In the genomic region with DNA sequence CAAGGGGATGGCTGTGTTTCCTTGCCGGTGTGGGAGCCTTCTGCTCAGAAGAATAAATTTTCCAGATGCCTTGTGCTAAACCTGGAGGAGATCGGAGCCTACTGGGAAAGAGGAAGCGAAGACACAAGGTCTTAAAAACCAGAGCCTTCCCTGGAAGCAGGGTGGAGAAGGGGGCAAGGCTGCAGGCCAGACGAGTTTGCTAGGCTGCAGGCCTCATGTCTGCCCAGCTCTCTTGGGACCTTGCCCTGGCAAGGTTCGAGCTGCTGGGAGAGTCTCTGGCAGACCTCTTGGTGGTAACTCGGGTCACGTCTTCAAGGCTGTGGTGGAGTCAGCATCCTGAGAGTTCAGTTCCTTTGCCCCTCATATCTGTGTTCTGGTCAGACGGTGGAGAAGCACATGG, we compare ENCODE assay signal across 12 mouse cellular contexts. TPM values are rescaled to one million over a fixed set of nuclear protein-coding genes. Genes with fewer than 3 reads are reported as not detected.
DNase-seq lines count a peak whose midpoint lies in the region; ATAC-seq and TF ChIP-seq lines count a peak whose summit lies in the region.
"Had no signal": no experiment of that assay in that cellular context is flagged by ENCODE, and none has a peak within 500 bp of the region (broad histone marks: within the 10 kb centered on the region; RNA-seq: fewer than 3 reads in every experiment).

No protein-coding gene starts in this region.

- H3K27me3 ChIP-seq in heart, embryonic 13.5 days (replicated peaks): peaks cover 26% of the 10 kb centered on the region
- no peaks in the 10 kb centered on the region for H3K27me3 ChIP-seq in stomach, embryonic 14.5 days (ENCODE audit: control insufficient read depth, insufficient read depth, low read length)
- no peaks in the 10 kb centered on the region for H3K27me3 ChIP-seq in stomach, postnatal 0 days (ENCODE audit: control insufficient read depth, insufficient read depth, low read length)
- H3K27me3 ChIP-seq in hindbrain, postnatal 0 days (ENCODE audit: insufficient read depth, low read length): no peaks in the 10 kb centered on the region

- H3K9me3 ChIP-seq in heart, embryonic 13.5 days: no peaks in the 10 kb centered on the region
- peaks cover 3% of the 10 kb centered on the region; the same call in 1 of the 2 replicates for H3K9me3 ChIP-seq in stomach, embryonic 14.5 days (ENCODE audit: control insufficient read depth, low read depth, low read length)
- H3K9me3 ChIP-seq in stomach, postnatal 0 days (ENCODE audit: control insufficient read depth, low read length): no peaks in the 10 kb centered on the region
- H3K9me3 ChIP-seq in hindbrain, postnatal 0 days (ENCODE audit: low read length): no peaks in the 10 kb centered on the region

- no peak for TF ChIP-seq CTCF in stomach, postnatal 0 days (IDR thresholded peaks at IDR 0.05; ENCODE audit: low read depth)
- no peak for TF ChIP-seq CTCF in hindbrain, postnatal 0 days (IDR thresholded peaks at IDR 0.05; ENCODE audit: low read depth)

- H3K4me2 ChIP-seq in heart, embryonic 13.5 days: peak overlapping the region; percentile 16; the same call in 1 of the 2 replicates
- peak overlapping the region; percentile 10; the same call in 1 of the 2 replicates for H3K4me2 ChIP-seq in stomach, embryonic 14.5 days (replicated peaks; ENCODE audit: low read depth, low read length)
- no peak overlapping the region for H3K4me2 ChIP-seq in stomach, postnatal 0 days (replicated peaks; ENCODE audit: low read depth)
- H3K4me2 ChIP-seq in hindbrain, postnatal 0 days (ENCODE audit: low read depth, low read length): 0 out of 2 replicates have a peak overlapping the region, but pooled peaks have one; percentile 6

- no peak overlapping the region for H3K4me3 ChIP-seq in heart, embryonic 13.5 days
- no peak overlapping the region for H3K4me3 ChIP-seq in stomach, embryonic 14.5 days (ENCODE audit: low read depth, low read length)
- no peak overlapping the region for H3K4me3 ChIP-seq in stomach, postnatal 0 days (ENCODE audit: low read depth, low read length)
- no peak overlapping the region for H3K4me3 ChIP-seq in hindbrain, postnatal 0 days (ENCODE audit: low read length)

- TF ChIP-seq EP300 in stomach, postnatal 0 days (optimal IDR thresholded peaks at IDR 0.05): no peak

- 62% methylated on average over 8 of the region's 8 CpGs for WGBS in heart, embryonic 13.5 days
- WGBS in stomach, embryonic 14.5 days: 51% methylated on average over 8 of the region's 8 CpGs
- WGBS in stomach, postnatal 0 days: 48% methylated on average over 8 of the region's 8 CpGs
- 36% methylated on average over 8 of the region's 8 CpGs for WGBS in hindbrain, postnatal 0 days

- no peak for ATAC-seq in heart, embryonic 13.5 days (ENCODE audit: extremely low read depth, insufficient number of reproducible peaks, low FRiP score, low TSS enrichment)
- no peak for ATAC-seq in stomach, embryonic 14.5 days (ENCODE audit: insufficient number of reproducible peaks, insufficient read depth, low FRiP score, low read depth)
- ATAC-seq in stomach, postnatal 0 days (ENCODE audit: low FRiP score, low TSS enrichment): no peak
- ATAC-seq in hindbrain, postnatal 0 days: no peak
- ATAC-seq: inflammation-experienced regulatory T-cells, adult 6 months; lung, postnatal 0 days had no signal

- H3K9ac ChIP-seq in heart, embryonic 13.5 days: peak overlapping the region; percentile 54
- H3K9ac ChIP-seq in stomach, embryonic 14.5 days (replicated peaks; ENCODE audit: low read depth, low read length): no peak overlapping the region
- no peak overlapping the region for H3K9ac ChIP-seq in stomach, postnatal 0 days (ENCODE audit: low read length)
- H3K9ac ChIP-seq in hindbrain, postnatal 0 days (replicated peaks; ENCODE audit: low read length): no peak overlapping the region

- DNase-seq in heart, adult 11 months: no peak
- DNase-seq in stomach, postnatal 0 days (ENCODE audit: low spot score): no peak
- peak; percentile 36 for DNase-seq in hindbrain, postnatal 0 days (ENCODE audit: low spot score)
- no peak for DNase-seq in embryo, embryonic 11 days
- no peak for DNase-seq in ovary, adult 18-20 months (ENCODE audit: low spot score)
- DNase-seq: layer of hippocampus, postnatal 36 days had no signal

- H3K36me3 ChIP-seq in heart, embryonic 13.5 days: peaks cover 12% of the 10 kb centered on the region; the same call in 1 of the 2 replicates
- H3K36me3 ChIP-seq in stomach, embryonic 14.5 days (ENCODE audit: control insufficient read depth, insufficient read depth, low read length): no peaks in the 10 kb centered on the region
- no peaks in the 10 kb centered on the region for H3K36me3 ChIP-seq in stomach, postnatal 0 days (ENCODE audit: control insufficient read depth, insufficient read depth, low read length)
- H3K36me3 ChIP-seq in hindbrain, postnatal 0 days (ENCODE audit: insufficient read depth, low read length): no peaks in the 10 kb centered on the region

- peaks cover 54% of the 10 kb centered on the region for H3K4me1 ChIP-seq in heart, embryonic 13.5 days
- peaks cover 47% of the 10 kb centered on the region for H3K4me1 ChIP-seq in stomach, embryonic 14.5 days (ENCODE audit: control insufficient read depth, insufficient read depth, low read length)
- H3K4me1 ChIP-seq in stomach, postnatal 0 days (replicated peaks; ENCODE audit: control insufficient read depth, insufficient read depth): peaks cover 3% of the 10 kb centered on the region; the same call in 1 of the 2 replicates
- H3K4me1 ChIP-seq in hindbrain, postnatal 0 days (ENCODE audit: insufficient read depth, low read length): peaks cover 38% of the 10 kb centered on the region; the same call in 1 of the 2 replicates

- no peak overlapping the region for H3K27ac ChIP-seq in heart, embryonic 13.5 days (replicated peaks)
- no peak overlapping the region; the same call in 1 of the 2 replicates for H3K27ac ChIP-seq in stomach, embryonic 14.5 days (ENCODE audit: low read length)
- H3K27ac ChIP-seq in stomach, postnatal 0 days (replicated peaks): no peak overlapping the region; the same call in 1 of the 2 replicates
- peak overlapping the region; percentile 15; the same call in 1 of the 2 replicates for H3K27ac ChIP-seq in hindbrain, postnatal 0 days

RNA-seq across cellular contexts. Expression of a gene that starts 6.6 kb away (rescaled TPM):
- 8.5 and 8.6 TPM in 2 replicates for polyA plus RNA-seq in heart, embryonic 13.5 days (2015; fragmentation: Nextera tagmentation; extraction: Ambion mirVana)
- polyA plus RNA-seq in stomach, embryonic 14.5 days (2014; fragmentation: Nextera tagmentation; extraction: Ambion mirVana): 11.1 and 11.6 TPM in 2 replicates
- polyA plus RNA-seq in stomach, postnatal 0 days (2015; fragmentation: Nextera tagmentation; extraction: Ambion mirVana): 6.4 and 7.0 TPM in 2 replicates
- 37.5 and 48.3 TPM in 2 replicates for total RNA-seq in hindbrain, postnatal 0 days (2014; rRNA removed)
- polyA plus RNA-seq in hindbrain, postnatal 0 days (2015; fragmentation: Nextera tagmentation; extraction: Ambion mirVana): 12.3 and 13.4 TPM in 2 replicates

RNA-seq across cellular contexts. Expression of a gene that starts 57.6 kb away (rescaled TPM):
- polyA plus RNA-seq in heart, embryonic 13.5 days (2015; fragmentation: Nextera tagmentation; extraction: Ambion mirVana): not detected in 2 replicates
- 1.2 and 2.0 TPM in 2 replicates for polyA plus RNA-seq in stomach, embryonic 14.5 days (2014; fragmentation: Nextera tagmentation; extraction: Ambion mirVana)
- polyA plus RNA-seq in stomach, postnatal 0 days (2015; fragmentation: Nextera tagmentation; extraction: Ambion mirVana): 0.18 and 0.33 TPM in 2 replicates
- total RNA-seq in hindbrain, postnatal 0 days (2014; rRNA removed): 1.2 and 3.3 TPM in 2 replicates
- 1.6 and 2.0 TPM in 2 replicates for polyA plus RNA-seq in hindbrain, postnatal 0 days (2015; fragmentation: Nextera tagmentation; extraction: Ambion mirVana)
- total RNA-seq: ES-E14 had no signal
- polyA plus RNA-seq: inflammation-experienced regulatory T-cells, adult 6 months; spleen, adult 2 months had no signal
